Mouse (Mus musculus) thymus, adult 2 months (tissue): ENCODE data around the gene Pbx4. TPM values are rescaled to one million over a fixed set of nuclear protein-coding genes. Genes with fewer than 3 reads are reported as not detected.

Experiments
- DNase-seq: peaks from one replicate; pipeline ENCODE4 v3.0.0; 2021
- H3K27ac ChIP-seq: fragments of 200-500 bp; 2 replicates; pipeline ENCODE4 v1.5.1; 2012; ENCODE audit warnings: low read length, control low read depth; ENCODE audit not compliant: control insufficient read depth, insufficient read depth
- H3K27me3 ChIP-seq: fragments of 200-500 bp; 2 replicates; pipeline ENCODE4 v1.6.1; 2012; ENCODE audit warnings: mild to moderate bottlenecking, low read length, moderate library complexity, mixed read lengths; ENCODE audit not compliant: control insufficient read depth, insufficient read depth
- H3K36me3 ChIP-seq: fragments of 200-500 bp; 2 replicates; pipeline ENCODE4 v1.6.1; 2012; ENCODE audit warnings: mild to moderate bottlenecking, low read length, moderate library complexity; ENCODE audit not compliant: control insufficient read depth, insufficient read depth
- H3K4me1 ChIP-seq: fragments of 200-500 bp; replicated peaks from 2 replicates; pipeline ENCODE4 v1.6.1; 2012; ENCODE audit warnings: low read length; ENCODE audit not compliant: control insufficient read depth, insufficient read depth
- H3K4me3 ChIP-seq: fragments of 200-500 bp; 2 replicates; pipeline ENCODE4 v1.5.1; 2012; ENCODE audit warnings: mild to moderate bottlenecking, low read length, control low read depth, moderate library complexity; ENCODE audit not compliant: control insufficient read depth, insufficient read depth
- CTCF ChIP-seq: fragments of 200-500 bp; IDR thresholded peaks from 2 replicates; pipeline ENCODE4 v1.5.1; 2012; ENCODE audit warnings: mild to moderate bottlenecking, control low read depth, low read length, moderate library complexity, borderline replicate concordance; ENCODE audit not compliant: control insufficient read depth, poor library complexity, insufficient read depth; ENCODE audit errors: extremely low read depth
- POLR2A ChIP-seq: fragments of 200-500 bp; IDR thresholded peaks from 2 replicates; pipeline ENCODE4 v1.6.1; 2012; ENCODE audit warnings: mild to moderate bottlenecking, low read length, control low read depth, moderate library complexity; ENCODE audit not compliant: control insufficient read depth, poor library complexity, insufficient read depth; ENCODE audit errors: extremely low read depth
- whole genome bisulfite sequencing: fragments of 180-500 bp; shearing (Covaris S2); methylation state at CpG from one replicate; pipeline ENCODE4 v1.1.7; 2018; 5-methylcytosine and 5-hydroxymethylcytosine counted together
- polyA plus RNA-seq: library from polyadenylated mRNA; depleted of rRNA; stranded (reverse); fragments of >200 nt; gene quantifications from 2 replicates; pipeline ENCODE4 v1.2.3, GENCODE M21; 2012

The Pbx4 gene
- polyA plus RNA-seq, 1 experiment: 29.0 TPM

DNA sequence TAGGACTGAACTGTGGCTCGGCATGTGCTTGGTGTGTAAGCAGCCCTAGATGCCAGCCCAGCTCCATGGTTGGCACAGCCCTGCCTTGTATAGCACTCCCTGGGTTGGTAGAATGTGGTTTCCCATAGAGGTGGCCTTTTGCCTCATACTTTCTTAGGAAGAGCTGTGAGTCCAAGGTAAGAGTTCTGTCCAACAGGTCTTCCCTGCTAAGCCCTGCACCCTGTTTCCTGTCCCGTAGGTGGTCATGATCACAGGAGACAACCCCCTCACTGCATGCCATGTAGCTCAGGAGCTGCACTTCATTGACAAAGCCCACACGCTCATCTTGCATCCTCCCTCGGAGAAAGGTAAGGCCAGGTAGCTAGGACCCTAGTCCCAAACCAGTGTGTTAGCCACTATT is 30.5 kb upstream of the Pbx4 start:
- no peak for TF ChIP-seq POLR2A
- H3K27ac ChIP-seq: no peak overlapping the region
- no peak overlapping the region for H3K4me3 ChIP-seq
- H3K4me1 ChIP-seq: no peaks in the 10 kb centered on the region
- 94% methylated on average over 4 of the region's 4 CpGs for WGBS
- H3K36me3 ChIP-seq: peaks cover 92% of the 10 kb centered on the region
- H3K27me3 ChIP-seq: no peaks in the 10 kb centered on the region
- no peak for DNase-seq

DNA sequence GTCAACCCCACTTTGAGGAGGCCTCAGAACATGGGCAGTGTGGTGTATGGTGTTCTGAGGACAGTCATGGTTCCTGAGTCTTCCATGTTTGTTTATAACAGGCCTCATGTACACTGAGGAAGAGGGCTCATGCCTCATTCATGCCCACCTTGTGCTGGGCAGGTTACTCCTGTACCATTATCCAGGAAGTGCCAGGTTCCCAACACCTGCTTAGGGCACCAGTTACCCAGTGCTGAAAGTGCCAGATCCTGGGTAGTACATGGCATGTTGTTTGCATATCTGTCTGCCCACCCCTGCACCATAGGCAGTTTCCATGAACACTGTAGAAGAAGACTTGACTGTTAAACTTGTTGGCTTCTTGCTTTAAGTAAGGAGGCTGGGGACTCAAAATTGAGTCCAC is 30.1 kb upstream of the Pbx4 start:
- Histone ChIP-seq H3K4me3 (no peak overlapping the region), H3K4me1 (no peaks in the 10 kb centered on the region), H3K36me3 (peaks cover 91% of the 10 kb centered on the region), H3K27me3 (no peaks in the 10 kb centered on the region), H3K27ac (no peak overlapping the region)
- no peak for DNase-seq
- TF ChIP-seq CTCF (no peak), POLR2A (no peak)

DNA sequence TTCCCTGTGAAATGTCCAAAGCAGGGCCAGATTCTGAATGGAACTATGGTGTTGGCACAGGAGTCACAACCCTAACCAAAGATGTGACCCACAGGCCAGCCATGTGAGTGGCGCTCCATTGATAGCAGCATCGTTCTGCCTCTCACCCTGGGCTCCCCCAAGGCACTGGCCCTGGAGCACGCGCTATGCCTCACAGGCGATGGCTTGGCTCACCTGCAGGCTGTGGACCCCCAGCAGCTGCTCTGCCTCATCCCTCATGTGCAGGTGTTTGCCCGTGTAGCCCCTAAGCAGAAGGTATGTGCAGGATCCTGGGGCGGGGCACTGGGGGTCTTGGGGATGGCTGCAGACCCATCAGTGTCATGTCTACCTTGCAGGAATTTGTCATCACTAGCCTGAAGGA is 28.9 kb upstream of the Pbx4 start:
- no peak for DNase-seq
- WGBS: 95% methylated on average over 7 of the region's 7 CpGs
- Histone ChIP-seq H3K36me3 (peaks cover 85% of the 10 kb centered on the region), H3K4me3 (no peak overlapping the region), H3K4me1 (peaks cover 3% of the 10 kb centered on the region), H3K27ac (no peak overlapping the region), H3K27me3 (no peaks in the 10 kb centered on the region)
- TF ChIP-seq POLR2A (no peak), CTCF (no peak)

DNA sequence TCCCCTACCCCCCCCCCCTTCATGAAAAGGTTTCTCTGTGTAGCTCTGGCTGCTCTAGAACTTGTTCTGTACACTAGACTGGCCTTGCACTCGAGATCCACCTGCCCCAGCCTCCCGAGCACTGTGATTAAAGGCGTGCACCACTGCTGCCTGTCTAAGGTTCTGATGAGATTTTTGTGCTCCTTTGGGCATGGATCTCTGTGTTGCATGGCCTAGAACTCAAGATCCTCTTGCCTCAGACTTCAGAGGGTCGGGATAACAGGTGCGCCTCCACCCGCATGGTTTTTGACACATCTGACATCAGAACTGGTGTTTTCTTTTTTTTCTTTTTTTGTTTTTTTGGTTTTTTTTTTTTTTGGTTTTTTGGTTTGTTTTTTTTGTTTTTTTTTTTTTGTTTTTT is 27.8 kb upstream of the Pbx4 start:
- Histone ChIP-seq H3K4me1 (peaks cover 8% of the 10 kb centered on the region), H3K36me3 (peaks cover 74% of the 10 kb centered on the region), H3K27ac (no peak overlapping the region), H3K27me3 (no peaks in the 10 kb centered on the region), H3K4me3 (no peak overlapping the region)
- TF ChIP-seq CTCF: no peak
- no peak for TF ChIP-seq POLR2A
- WGBS: 85% methylated on average over 6 of the region's 6 CpGs
- no peak for DNase-seq

DNA sequence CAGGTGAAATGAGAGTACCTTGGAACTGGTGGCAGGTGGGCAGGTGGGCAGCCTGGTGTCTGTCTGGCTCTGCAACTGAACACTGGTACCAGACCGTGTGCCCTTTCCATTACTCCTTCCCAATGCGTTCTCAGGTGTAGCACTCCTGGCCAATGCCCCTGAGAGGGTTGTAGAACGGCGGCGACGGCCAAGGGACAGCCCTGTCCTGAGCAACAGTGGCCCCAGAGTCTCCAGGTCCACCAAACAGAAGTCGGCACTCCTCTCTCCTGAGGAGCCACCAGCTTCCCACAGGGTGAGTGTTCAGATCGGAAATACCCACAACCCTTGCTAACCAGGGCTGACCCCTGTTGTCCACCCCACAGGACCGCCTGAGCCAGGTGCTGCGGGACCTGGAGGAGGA is 27.2 kb upstream of the Pbx4 start:
- no peak for DNase-seq
- H3K36me3 ChIP-seq: peaks cover 68% of the 10 kb centered on the region
- over 99% methylated on average over 10 of the region's 10 CpGs for WGBS
- H3K27me3 ChIP-seq: no peaks in the 10 kb centered on the region
- TF ChIP-seq POLR2A (no peak), CTCF (no peak)
- no peak overlapping the region for H3K27ac ChIP-seq
- H3K4me3 ChIP-seq: no peak overlapping the region
- H3K4me1 ChIP-seq: peaks cover 11% of the 10 kb centered on the region

DNA sequence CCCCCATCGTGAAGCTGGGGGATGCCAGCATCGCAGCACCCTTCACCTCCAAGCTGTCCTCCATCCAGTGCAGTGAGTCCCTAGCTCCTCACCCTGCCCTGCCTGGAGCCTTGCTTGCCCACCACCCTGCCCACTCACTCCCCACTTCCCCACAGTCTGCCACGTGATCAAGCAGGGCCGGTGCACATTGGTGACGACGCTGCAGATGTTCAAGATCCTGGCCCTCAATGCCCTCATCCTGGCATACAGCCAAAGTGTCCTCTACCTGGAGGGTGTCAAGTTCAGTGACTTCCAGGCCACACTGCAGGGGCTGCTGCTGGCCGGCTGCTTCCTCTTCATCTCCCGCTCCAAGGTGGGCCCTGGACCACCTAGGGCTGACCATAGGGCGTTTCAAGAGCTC is 26.8 kb upstream of the Pbx4 start:
- 98% methylated on average over 9 of the region's 9 CpGs for WGBS
- Histone ChIP-seq H3K4me1 (peaks cover 11% of the 10 kb centered on the region), H3K36me3 (peaks cover 64% of the 10 kb centered on the region), H3K27me3 (no peaks in the 10 kb centered on the region), H3K27ac (no peak overlapping the region), H3K4me3 (no peak overlapping the region)
- TF ChIP-seq CTCF (no peak), POLR2A (no peak)
- no peak for DNase-seq

DNA sequence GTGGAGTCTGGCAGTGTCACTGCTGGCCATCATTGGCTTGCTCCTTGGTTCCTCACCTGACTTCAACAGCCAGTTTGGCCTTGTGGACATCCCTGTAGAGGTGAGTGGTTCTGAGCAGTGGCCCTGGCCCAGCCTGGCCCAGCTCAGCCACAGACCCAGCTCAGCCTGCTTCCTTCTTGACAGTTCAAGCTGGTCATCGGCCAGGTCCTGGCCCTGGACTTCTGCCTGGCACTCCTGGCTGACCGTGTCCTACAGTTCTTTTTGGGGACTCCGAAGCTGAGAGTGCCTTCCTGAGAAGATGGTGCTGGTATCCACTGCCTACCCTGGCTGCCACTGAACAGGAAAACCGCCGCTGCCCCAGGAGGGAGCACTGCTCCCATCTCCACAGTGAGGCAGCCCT is 25.1 kb upstream of the Pbx4 start:
- Histone ChIP-seq H3K36me3 (peaks cover 60% of the 10 kb centered on the region), H3K4me3 (no peak overlapping the region), H3K27me3 (no peaks in the 10 kb centered on the region), H3K27ac (no peak overlapping the region), H3K4me1 (peaks cover 11% of the 10 kb centered on the region)
- WGBS: 94% methylated on average over 5 of the region's 5 CpGs
- TF ChIP-seq POLR2A (no peak), CTCF (no peak)
- DNase-seq: no peak
